Mouse (Mus musculus) olfactory bulb, adult 2 months (tissue): ENCODE data around the gene Gsk3a.

Experiments
- CTCF ChIP-seq: fragments of 200-500 bp; IDR thresholded peaks from 2 replicates; pipeline ENCODE4 v1.5.1; 2012; ENCODE audit warnings: low read depth, mild to moderate bottlenecking, low read length, moderate library complexity; ENCODE audit not compliant: insufficient read depth
- POLR2A ChIP-seq: fragments of 200-500 bp; IDR thresholded peaks from 2 replicates; pipeline ENCODE4 v1.6.1; 2012; ENCODE audit warnings: mild to moderate bottlenecking, low read depth, low read length, moderate library complexity; ENCODE audit not compliant: insufficient read depth

GRCm38 (mm10) chr7:25248018-25248647 is 10.5 kb upstream of the Gsk3a start:
- no peak for TF ChIP-seq CTCF
- TF ChIP-seq POLR2A: no peak
